Mouse (Mus musculus) G1E (cell line): Measurements from ENCODE around the gene 1700029I15Rik. TPM values are rescaled to one million over a fixed set of nuclear protein-coding genes. Genes with fewer than 3 reads are reported as not detected.

Experiments used
- ATAC-seq: 2 replicates; pipeline ENCODE4 v1.8.0; 2016; ENCODE audit warnings: mild to moderate bottlenecking; ENCODE audit not compliant: insufficient number of reproducible peaks, poor library complexity, low FRiP score, severe bottlenecking; ENCODE audit errors: extremely low read depth
- DNase-seq: peaks from one replicate; pipeline ENCODE4 v3.0.0; 2012; ENCODE audit warnings: low spot score
- H3K27me3 ChIP-seq: 2 replicates; pipeline ENCODE4 v1.6.1; 2012; ENCODE audit warnings: mild to moderate bottlenecking, low read length, inconsistent platforms; ENCODE audit not compliant: insufficient read depth
- H3K36me3 ChIP-seq: replicated peaks from 2 replicates; pipeline ENCODE3; 2012; ENCODE audit warnings: mild to moderate bottlenecking, inconsistent platforms
- H3K4me1 ChIP-seq: 2 replicates; pipeline ENCODE4 v1.6.1; 2012; ENCODE audit warnings: low read depth, low read length, inconsistent platforms, mixed read lengths; ENCODE audit not compliant: insufficient read depth
- H3K4me3 ChIP-seq: 2 replicates; pipeline ENCODE4 v1.5.1; 2012; ENCODE audit warnings: low read depth, mild to moderate bottlenecking, inconsistent platforms, low read length, moderate library complexity, mixed read lengths
- H3K9me3 ChIP-seq: replicated peaks from 2 replicates; pipeline ENCODE4 v1.6.1; 2012; ENCODE audit warnings: inconsistent platforms
- CTCF ChIP-seq: IDR thresholded peaks from 2 replicates; pipeline ENCODE4 v1.5.1; 2012; ENCODE audit warnings: low read depth, low read length, inconsistent platforms, mixed read lengths
- GATA1 ChIP-seq: IDR thresholded peaks from 2 replicates; pipeline ENCODE4 v1.6.1; 2012; ENCODE audit warnings: borderline replicate concordance, low read length, inconsistent platforms, mixed read lengths
- GATA2 ChIP-seq: IDR thresholded peaks from 2 replicates; pipeline ENCODE4 v1.6.1; 2012; ENCODE audit warnings: low read depth, low read length, inconsistent platforms, borderline replicate concordance
- POLR2AphosphoS5 ChIP-seq: IDR thresholded peaks from 2 replicates; pipeline ENCODE4 v1.6.1; 2012; ENCODE audit warnings: low read depth, low read length, inconsistent platforms; ENCODE audit not compliant: insufficient replicate concordance
- TAL1 ChIP-seq: conservative IDR thresholded peaks from 2 replicates; pipeline ENCODE4 v1.6.1; 2012; ENCODE audit warnings: low read depth, low read length, inconsistent platforms, mixed read lengths
- polyA plus RNA-seq: library from polyadenylated mRNA; stranded (reverse); fragments of >175 nt; gene quantifications from 2 replicates; pipeline ENCODE4 v1.2.3, GENCODE M21; 2012
- total RNA-seq, 2 experiments: library from RNA; stranded (forward) in 1 of 2; stranded (reverse) in 1 of 2; fragments of 200-1000 nt in 1 of 2; fragments of >200 nt in 1 of 2; fragmentation: Nextera tagmentation in 1 of 2; gene quantifications; 2 replicates each; pipeline ENCODE4 v1.2.3; 2014 to 2017

1700029I15Rik gene
- total and polyA plus RNA-seq, 3 experiments, result 0.55 to 0.93 TPM; not detected in 1

- peak within 1 kb of the TSS; percentile 14; the same call in 1 of the 2 replicates for H3K4me3 ChIP-seq
- peaks cover 14% of the 10 kb centered on the region for H3K9me3 ChIP-seq
- peaks cover 40% of the 10 kb centered on the region for H3K36me3 ChIP-seq
- 0 out of 2 replicates have a peak, but pooled peaks cover 4% of the 10 kb centered on the region for H3K4me1 ChIP-seq
- TF ChIP-seq GATA2 (no peak), GATA1 (no peak), TAL1 (no peak), POLR2AphosphoS5 (no peak), CTCF (no peak)
- ATAC-seq, result no peak
- no peak for DNase-seq
- peaks cover 24% of the 10 kb centered on the region for H3K27me3 ChIP-seq
These were observed 18.8 kb downstream of the 1700029I15Rik start, which contains the start of gene Mapk8ip1 for GRCm38 (mm10) chr2:92401091-92401561. Gene Mapk8ip1, minus strand, starts transcription at chr2:92401263.

- 0 out of 2 replicates have a peak, but pooled peaks cover 4% of the 10 kb centered on the region for H3K4me1 ChIP-seq
- no peak for TF ChIP-seq GATA2
- TF ChIP-seq TAL1, result no peak
- no peak; the same call in 1 of the 2 replicates for TF ChIP-seq POLR2AphosphoS5
- no peak for TF ChIP-seq GATA1
- no peak for TF ChIP-seq CTCF
- peaks cover 56% of the 10 kb centered on the region for H3K36me3 ChIP-seq
- DNase-seq, result no peak
- H3K27me3 ChIP-seq, result peaks cover 11% of the 10 kb centered on the region; the same call in 1 of the 2 replicates
- peaks cover 14% of the 10 kb centered on the region for H3K9me3 ChIP-seq
- ATAC-seq, result no peak
- no peak overlapping the region for H3K4me3 ChIP-seq
These were observed 20.4 kb downstream of the 1700029I15Rik start for GRCm38 (mm10) chr2:92402591-92403326.

DNA sequence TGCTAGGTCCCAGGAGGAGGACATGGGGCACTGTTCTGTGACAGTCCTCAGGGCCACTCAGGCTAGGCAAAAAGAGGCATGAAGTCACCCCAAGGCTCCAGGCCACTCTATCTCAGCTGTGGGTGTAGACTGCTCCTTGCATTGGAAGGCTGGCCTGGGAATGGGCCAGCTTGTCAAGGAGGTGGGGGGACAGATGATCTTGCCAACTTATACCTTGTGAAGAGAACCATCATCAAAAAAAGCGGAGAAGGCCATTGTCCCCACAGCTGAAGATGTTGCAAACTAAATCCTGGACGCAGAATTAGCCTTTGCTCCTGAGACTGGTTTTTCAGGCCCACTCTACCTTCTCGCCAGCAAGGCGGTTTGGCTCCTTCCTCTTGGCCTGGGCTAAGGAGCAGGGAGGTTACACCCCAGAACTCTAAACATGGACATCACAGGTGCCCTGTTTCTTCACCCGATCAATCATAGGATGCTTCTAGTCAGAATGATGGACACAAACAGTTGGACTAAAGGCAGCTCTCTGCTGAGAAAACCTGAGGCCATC is 21.5 kb downstream of the 1700029I15Rik start:
- ATAC-seq, result no peak
- H3K36me3 ChIP-seq, result peaks cover 67% of the 10 kb centered on the region
- no peak for TF ChIP-seq CTCF
- no peak for TF ChIP-seq POLR2AphosphoS5
- TF ChIP-seq TAL1, result no peak
- no peak for TF ChIP-seq GATA1
- TF ChIP-seq GATA2, result no peak

DNA sequence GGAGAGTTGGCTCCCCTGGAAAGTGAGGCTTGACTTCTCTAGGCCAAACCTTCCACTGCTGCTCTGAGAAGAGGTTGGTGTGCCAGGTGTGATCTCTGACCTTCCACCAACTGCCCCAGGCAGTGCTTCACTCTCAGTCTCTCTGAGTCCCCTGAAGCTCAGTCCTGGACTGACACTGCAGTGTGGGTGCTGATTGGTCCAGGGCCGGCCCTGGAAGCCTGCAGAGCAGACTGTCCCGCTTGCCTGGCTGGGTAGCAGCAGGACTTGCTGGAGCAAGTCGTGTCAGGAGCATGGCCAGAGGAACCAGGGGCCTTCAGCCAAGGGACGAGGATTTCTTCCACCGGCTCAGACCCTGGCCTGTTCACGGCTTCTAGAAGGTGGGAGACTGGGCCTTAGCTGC is 22.4 kb downstream of the 1700029I15Rik start:
- H3K9me3 ChIP-seq, result peaks cover 14% of the 10 kb centered on the region
- ATAC-seq (no peak), DNase-seq (no peak)
- TF ChIP-seq POLR2AphosphoS5 (no peak), GATA1 (no peak), GATA2 (no peak), CTCF (no peak), TAL1 (no peak)
- H3K27me3 ChIP-seq, result peaks cover 5% of the 10 kb centered on the region; the same call in 1 of the 2 replicates
- peaks cover 76% of the 10 kb centered on the region for H3K36me3 ChIP-seq
- H3K4me3 ChIP-seq, result no peak overlapping the region
- peaks cover 4% of the 10 kb centered on the region; the same call in 1 of the 2 replicates for H3K4me1 ChIP-seq

More for the DNA sequence above, 21.5 kb downstream of the 1700029I15Rik start:
- no peak for DNase-seq
- Histone ChIP-seq H3K4me3 (no peak overlapping the region), H3K9me3 (peaks cover 14% of the 10 kb centered on the region), H3K27me3 (peaks cover 11% of the 10 kb centered on the region; the same call in 1 of the 2 replicates), H3K4me1 (peaks cover 4% of the 10 kb centered on the region; the same call in 1 of the 2 replicates)

- no peak for ATAC-seq
- Histone ChIP-seq H3K4me3 (no peak overlapping the region), H3K4me1 (peaks cover 4% of the 10 kb centered on the region; the same call in 1 of the 2 replicates), H3K9me3 (peaks cover 9% of the 10 kb centered on the region), H3K27me3 (peaks cover under 1% of the 10 kb centered on the region; the same call in 1 of the 2 replicates), H3K36me3 (peaks cover 86% of the 10 kb centered on the region)
- DNase-seq, result no peak
- TF ChIP-seq POLR2AphosphoS5 (no peak), CTCF (no peak), TAL1 (no peak), GATA1 (no peak), GATA2 (no peak)
These were observed 23.3 kb downstream of the 1700029I15Rik start for GRCm38 (mm10) chr2:92405687-92406086.
